Mouse (Mus musculus) small intestine, adult 2 months (tissue): Measurements from ENCODE around the gene Arid3a.

Experiments used
- CTCF ChIP-seq: fragments of 200-500 bp; IDR thresholded peaks from 2 replicates; pipeline ENCODE4 v1.5.1; 2012; ENCODE audit warnings: low read depth, mild to moderate bottlenecking, control low read depth, inconsistent platforms, low read length, moderate library complexity, mixed read lengths; ENCODE audit not compliant: insufficient replicate concordance, insufficient read length; ENCODE audit errors: extremely low read depth
- POLR2A ChIP-seq: fragments of 200-500 bp; IDR thresholded peaks from 2 replicates; pipeline ENCODE4 v1.6.1; 2012; ENCODE audit warnings: low read depth, mild to moderate bottlenecking, control low read depth, inconsistent platforms, low read length, moderate library complexity

DNA sequence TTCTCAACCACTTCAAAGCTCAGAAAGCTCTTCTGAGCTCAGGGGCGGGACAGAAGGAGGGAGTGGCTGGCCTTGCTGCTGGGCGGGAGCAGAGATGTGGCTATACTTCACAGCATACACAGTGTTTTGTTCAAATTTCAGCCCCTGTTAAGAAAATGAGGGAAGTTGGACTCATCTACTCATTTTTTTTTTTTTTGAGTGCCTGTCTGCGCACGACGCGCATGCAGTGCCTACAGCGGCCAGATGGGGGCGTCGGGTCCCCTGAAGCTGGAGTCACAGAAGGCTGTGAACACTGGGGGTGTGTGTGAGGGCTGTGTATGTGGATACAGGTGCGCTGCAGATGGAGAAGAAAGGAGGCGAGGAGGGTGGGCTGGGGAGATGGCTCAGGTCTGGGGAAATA, 60.1 kb downstream of the Arid3a start:
- peak; percentile 91 for TF ChIP-seq CTCF
- TF ChIP-seq POLR2A: no peak
